Comparison of ENCODE assay signal across 25 mouse cellular contexts in genomic region chr3:154698907-154699306, GRCm38 (mm10). TPM values are rescaled to one million over a fixed set of nuclear protein-coding genes. Genes with fewer than 3 reads are reported as not detected.
A peak's percentile ranks its signal among the peaks of the same experiment; 100 is the strongest.
DNase-seq lines count a peak whose midpoint lies in the region; ATAC-seq and TF ChIP-seq lines count a peak whose summit lies in the region.
"Had no signal": no experiment of that assay in that cellular context is flagged by ENCODE, and none has a peak within 500 bp of the region (broad histone marks: within the 10 kb centered on the region; RNA-seq: fewer than 3 reads in every experiment).

No protein-coding gene starts in this region.

- no peak overlapping the region for H3K27ac ChIP-seq in forebrain, embryonic 16.5 days (ENCODE audit: low read length)
- H3K27ac ChIP-seq in forebrain, postnatal 0 days (ENCODE audit: low read depth, low read length) = no peak overlapping the region
- H3K27ac ChIP-seq: heart, embryonic 10.5 days; heart, embryonic 15.5 days; kidney, embryonic 15.5 days; liver, embryonic 12.5 days; midbrain, embryonic 12.5 days; neural tube, embryonic 12.5 days had no signal

- DNase-seq in forebrain, postnatal 0 days = no peak
- peak; percentile 60 for DNase-seq in layer of hippocampus, adult 9-11 months
- DNase-seq in layer of hippocampus, adult 8-10 months (ENCODE audit: low spot score in 2 of 2) = no peak
- DNase-seq in brain, adult 2 months (ENCODE audit: low read depth, low spot score) = peak; percentile 74
- peak; percentile 53 for DNase-seq in brain, embryonic 14.5 days (ENCODE audit: low read depth)
- DNase-seq: adrenal gland, postnatal 25 days; B cell, adult 2 months; cerebellum, adult 2 months; cerebellum, postnatal 14 days; gastrocnemius, postnatal 25 days; kidney, adult 18-20 months; kidney, postnatal 36 days; left cerebral cortex, postnatal 4 days; liver, postnatal 0 days; lung, postnatal 36 days; thymus, postnatal 4 days had no signal

- TF ChIP-seq CTCF in forebrain, postnatal 0 days (IDR thresholded peaks at IDR 0.05; ENCODE audit: low read depth) = no peak
- TF ChIP-seq CTCF in brain, embryonic 14.5 days (IDR thresholded peaks at IDR 0.05; ENCODE audit: borderline replicate concordance, extremely low read depth, insufficient read depth, insufficient read length) = no peak

- 33% methylated on average over 5 of the region's 5 CpGs for WGBS in forebrain, embryonic 16.5 days
- WGBS in forebrain, postnatal 0 days = 39% methylated on average over 5 of the region's 5 CpGs

- no peaks in the 10 kb centered on the region for H3K27me3 ChIP-seq in forebrain, embryonic 16.5 days (replicated peaks; ENCODE audit: control insufficient read depth, insufficient read depth, low read length)
- no peaks in the 10 kb centered on the region for H3K27me3 ChIP-seq in forebrain, postnatal 0 days (ENCODE audit: insufficient read depth, low read length)
- H3K27me3 ChIP-seq: heart, embryonic 15.5 days; liver, embryonic 12.5 days; midbrain, embryonic 12.5 days; neural tube, embryonic 12.5 days had no signal

- TF ChIP-seq POLR2A in brain, embryonic 14.5 days (IDR thresholded peaks at IDR 0.05; ENCODE audit: borderline replicate concordance, extremely low read depth, insufficient read depth, insufficient read length, poor library complexity, severe bottlenecking) = no peak

- H3K36me3 ChIP-seq in forebrain, embryonic 16.5 days (ENCODE audit: control insufficient read depth, insufficient read depth) = no peaks in the 10 kb centered on the region
- H3K36me3 ChIP-seq in forebrain, postnatal 0 days (ENCODE audit: insufficient read depth) = no peaks in the 10 kb centered on the region
- H3K36me3 ChIP-seq: heart, embryonic 10.5 days; heart, embryonic 15.5 days; kidney, embryonic 15.5 days; liver, embryonic 12.5 days; midbrain, embryonic 12.5 days; neural tube, embryonic 12.5 days had no signal

- peak; percentile 26; the same call in 1 of the 2 replicates for ATAC-seq in forebrain, embryonic 16.5 days
- ATAC-seq in forebrain, postnatal 0 days = no peak
- ATAC-seq: hindbrain, embryonic 16.5 days; liver, embryonic 12.5 days; liver, postnatal 0 days had no signal

- H3K9me3 ChIP-seq in forebrain, embryonic 16.5 days (ENCODE audit: control insufficient read depth, low read length) = no peaks in the 10 kb centered on the region
- no peaks in the 10 kb centered on the region for H3K9me3 ChIP-seq in forebrain, postnatal 0 days (ENCODE audit: low read length)
- H3K9me3 ChIP-seq: heart, embryonic 10.5 days; heart, embryonic 15.5 days; kidney, embryonic 15.5 days; liver, embryonic 12.5 days; midbrain, embryonic 12.5 days; neural tube, embryonic 12.5 days had no signal

- no peak overlapping the region for H3K9ac ChIP-seq in forebrain, embryonic 16.5 days (replicated peaks; ENCODE audit: low read depth, low read length)
- H3K9ac ChIP-seq in forebrain, postnatal 0 days = no peak overlapping the region
- H3K9ac ChIP-seq: heart, embryonic 15.5 days; kidney, embryonic 15.5 days; liver, embryonic 12.5 days; liver, postnatal 0 days; midbrain, embryonic 12.5 days; neural tube, embryonic 12.5 days had no signal

- H3K4me1 ChIP-seq in forebrain, embryonic 16.5 days (replicated peaks; ENCODE audit: control insufficient read depth, insufficient read depth, low read length) = no peaks in the 10 kb centered on the region; the same call in 1 of the 2 replicates
- H3K4me1 ChIP-seq in forebrain, postnatal 0 days (ENCODE audit: insufficient read depth) = no peaks in the 10 kb centered on the region
- H3K4me1 ChIP-seq: liver, embryonic 12.5 days had no signal

- H3K4me2 ChIP-seq in forebrain, embryonic 16.5 days (ENCODE audit: low read length) = no peak overlapping the region
- H3K4me2 ChIP-seq in forebrain, postnatal 0 days (ENCODE audit: low read depth) = no peak overlapping the region
- H3K4me2 ChIP-seq: heart, embryonic 15.5 days; kidney, embryonic 15.5 days; liver, embryonic 12.5 days; midbrain, embryonic 12.5 days; neural tube, embryonic 12.5 days had no signal

- no peak overlapping the region for H3K4me3 ChIP-seq in forebrain, embryonic 16.5 days (replicated peaks; ENCODE audit: low read length)
- H3K4me3 ChIP-seq in forebrain, postnatal 0 days (ENCODE audit: low read depth, low read length) = no peak overlapping the region
- H3K4me3 ChIP-seq: heart, embryonic 10.5 days; heart, embryonic 15.5 days; kidney, embryonic 15.5 days; liver, embryonic 12.5 days; midbrain, embryonic 12.5 days; myocyte; neural tube, embryonic 12.5 days had no signal

RNA-seq across cellular contexts. Expression of gene Erich3, which starts 35.2 kb away (rescaled TPM):
- polyA plus RNA-seq in forebrain, embryonic 16.5 days (2015; fragmentation: Nextera tagmentation; extraction: Ambion mirVana) = 0.72 and 1.4 TPM in 2 replicates
- total RNA-seq in forebrain, postnatal 0 days (2014; rRNA removed) = 3.4 and 3.5 TPM in 2 replicates
- 1.9 and 2.7 TPM in 2 replicates for polyA plus RNA-seq in forebrain, postnatal 0 days (2015; fragmentation: Nextera tagmentation; extraction: Ambion mirVana)
- 1 to 10 TPM; 6.9 to 8.9 (median 7.9) TPM for total RNA-seq in layer of hippocampus, adult 8-10 months (2022)
- polyA plus RNA-seq in brain, embryonic 14.5 days (2012; rRNA removed) = 1.6 and 3.0 TPM in 2 replicates
- total RNA-seq: gastrocnemius, postnatal 25 days had no signal
- polyA plus RNA-seq: liver, embryonic 12.5 days; liver, postnatal 0 days; myocyte had no signal

Comparison
In these comparisons a context has a peak if more than half of its experiments do, and no peak if none do; other contexts are left out.
1. DNase-seq: peak in layer of hippocampus, adult 9-11 months (single experiment), brain, adult 2 months (single experiment) and brain, embryonic 14.5 days (single experiment); none in forebrain, postnatal 0 days (single experiment) and layer of hippocampus, adult 8-10 months (0 of 2).